Mouse (Mus musculus): Measurements from ENCODE around the gene Ppp1r32. TPM values are rescaled to one million over a fixed set of nuclear protein-coding genes. Genes with fewer than 3 reads are reported as not detected.

Gene Ppp1r32
- total RNA-seq, 2 experiments from 2014 or later = not detected

DNA sequence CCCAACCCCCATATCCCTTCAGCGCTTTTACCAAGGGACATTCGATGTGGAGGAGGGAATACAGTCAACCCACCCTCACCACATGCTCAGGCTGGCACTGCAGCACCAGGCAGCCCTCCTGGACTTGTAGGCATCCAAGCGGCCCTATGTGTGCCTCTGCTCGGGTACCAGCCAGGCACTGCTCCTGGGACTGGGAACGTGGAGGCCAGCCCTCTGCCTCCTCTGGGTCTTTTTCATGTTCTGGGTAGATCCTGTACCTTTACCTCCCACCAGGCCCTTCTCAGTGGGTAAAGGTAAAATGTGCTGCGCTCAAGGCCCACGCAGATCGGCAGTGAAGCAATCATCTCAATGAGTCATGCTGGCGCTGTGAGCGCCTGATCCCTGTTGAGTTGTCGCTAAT, 22.8 kb downstream of the Ppp1r32 start:
- ATAC-seq (replicated peaks; ENCODE audit: poor library complexity) = no peak

GRCm38 (mm10) chr19:10458096-10458495, 24.6 kb downstream of the Ppp1r32 start:
- ATAC-seq (replicated peaks; ENCODE audit: poor library complexity) = peak; percentile 24

- peak; percentile 38; the same call in 1 of the 2 replicates for ATAC-seq (replicated peaks; ENCODE audit: poor library complexity)
Observed at GRCm38 (mm10) chr19:10457484-10457800, 25.3 kb downstream of the Ppp1r32 start.

GRCm38 (mm10) chr19:10456752-10457483, 25.8 kb downstream of the Ppp1r32 start, which contains the start of gene Lrrc10b:
Lrrc10b (minus strand) TSS chr19:10457473.
- peak; percentile 61 for ATAC-seq (replicated peaks; ENCODE audit: poor library complexity)

DNA sequence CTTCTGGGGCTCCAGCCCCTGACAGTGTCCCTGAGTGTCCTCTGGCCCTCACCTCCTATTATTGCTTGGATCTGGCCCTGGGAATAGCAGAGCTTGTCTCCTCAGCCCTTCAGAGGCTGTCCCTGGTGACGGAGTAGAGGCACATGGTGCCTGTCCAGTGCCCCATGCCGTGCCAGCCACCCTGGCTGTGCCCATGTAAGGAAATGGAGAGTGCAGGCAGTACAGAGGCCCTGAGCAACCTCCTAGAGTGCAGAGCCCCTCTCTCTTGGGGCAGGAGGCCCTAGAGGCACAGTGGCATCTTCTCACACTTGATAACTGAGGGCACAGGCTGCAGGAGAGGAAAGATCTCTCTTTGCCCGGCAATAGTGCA, 27.3 kb downstream of the Ppp1r32 start:
- ATAC-seq (replicated peaks; ENCODE audit: poor library complexity) = no peak

- ATAC-seq (replicated peaks; ENCODE audit: poor library complexity) = no peak
Observed at GRCm38 (mm10) chr19:10454718-10455436, 27.9 kb downstream of the Ppp1r32 start.

DNA sequence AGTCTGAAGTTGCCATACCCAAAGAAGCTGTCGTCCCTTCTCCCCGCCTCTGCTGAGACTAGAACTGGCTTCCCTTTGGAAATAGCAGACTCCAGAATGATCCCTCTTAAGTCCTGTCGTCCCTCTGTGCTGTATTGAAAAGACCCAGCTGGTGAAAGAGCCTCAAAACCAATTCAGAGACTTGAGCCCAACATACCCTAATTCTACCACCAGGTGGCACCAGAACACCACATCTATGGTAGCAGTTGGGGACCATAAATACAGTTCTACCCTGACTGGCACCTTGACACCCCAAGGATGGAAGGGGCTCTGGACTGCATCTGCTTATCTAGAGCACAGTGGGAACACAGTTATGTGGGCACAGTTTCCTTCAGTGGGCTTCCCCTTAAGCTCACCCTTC, 33.0 kb downstream of the Ppp1r32 start:
- peak; percentile 82 for ATAC-seq (replicated peaks; ENCODE audit: poor library complexity)

GRCm38 (mm10) chr19:10449190-10449589, 33.5 kb downstream of the Ppp1r32 start:
- no peak for ATAC-seq (replicated peaks; ENCODE audit: poor library complexity)

- no peak for ATAC-seq (replicated peaks; ENCODE audit: poor library complexity)
Observed at GRCm38 (mm10) chr19:10448275-10448674, 34.5 kb downstream of the Ppp1r32 start.

GRCm38 (mm10) chr19:10444685-10445369, 37.9 kb downstream of the Ppp1r32 start:
- ATAC-seq (replicated peaks; ENCODE audit: poor library complexity) = 0 out of 2 replicates have a peak, but pooled peaks have one; percentile 29

DNA sequence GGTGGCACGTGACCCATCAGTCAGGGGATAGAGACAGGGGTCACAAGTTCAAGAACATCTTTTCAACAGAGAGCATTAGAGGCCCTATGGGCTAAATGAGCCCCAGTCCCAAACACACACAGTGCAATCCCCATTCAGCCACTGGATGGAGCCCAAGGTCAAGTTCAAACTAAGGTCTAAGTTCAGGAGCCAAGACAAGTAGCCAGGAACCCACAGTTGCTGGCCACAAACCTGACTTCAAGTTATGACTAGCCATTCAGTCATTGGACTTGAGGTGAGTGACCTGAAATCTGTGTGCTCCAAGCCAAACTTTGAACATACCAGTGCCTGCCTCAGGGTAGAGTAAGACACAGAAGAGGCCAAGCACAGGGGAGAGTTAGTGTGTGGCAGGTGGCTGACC, 45.2 kb downstream of the Ppp1r32 start:
- ATAC-seq (replicated peaks; ENCODE audit: poor library complexity) = peak; percentile 57; the same call in 1 of the 2 replicates

GRCm38 (mm10) chr19:10436726-10437125, 46.0 kb downstream of the Ppp1r32 start:
- ATAC-seq (replicated peaks; ENCODE audit: poor library complexity) = no peak

DNA sequence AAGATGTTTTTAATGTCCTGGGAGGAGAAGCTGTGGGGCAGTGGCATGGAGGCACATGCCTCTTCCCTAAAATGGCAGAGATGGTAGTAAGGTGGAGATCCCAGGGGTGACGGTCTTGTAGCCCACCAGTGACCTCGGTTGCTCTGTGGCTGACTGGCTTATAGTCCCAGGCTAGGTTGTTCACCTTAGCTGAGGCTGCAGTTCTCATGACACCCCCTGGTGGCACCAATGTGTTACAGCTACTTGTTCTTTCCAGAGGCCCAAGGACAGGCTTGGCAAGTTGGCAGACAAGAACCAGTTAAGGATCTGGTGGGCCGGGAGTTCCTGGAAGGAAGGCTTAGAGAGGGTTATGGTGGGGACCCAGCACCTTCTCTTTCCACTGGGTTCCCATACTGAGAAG, 46.8 kb downstream of the Ppp1r32 start:
- peak; percentile 85 for ATAC-seq (replicated peaks; ENCODE audit: poor library complexity)

DNA sequence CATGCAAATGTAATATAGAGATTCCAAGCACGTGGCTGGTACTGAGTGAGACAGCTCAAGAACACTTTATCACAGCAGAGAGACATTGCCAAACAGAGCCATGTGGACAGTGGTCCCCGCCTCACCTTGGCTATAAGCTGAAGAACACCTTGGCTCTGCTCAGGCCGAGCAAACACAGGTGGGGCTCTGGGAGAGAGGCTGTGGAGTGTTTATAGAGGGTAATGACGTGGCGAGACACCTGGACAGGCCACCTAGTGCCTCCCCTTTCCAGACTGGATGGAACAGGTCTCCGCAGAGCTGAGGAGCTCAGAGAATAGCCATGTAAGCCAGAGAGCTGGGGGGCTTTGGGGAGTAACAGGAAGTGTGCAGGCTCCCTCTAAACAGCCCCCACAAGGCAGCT, 47.8 kb downstream of the Ppp1r32 start:
- no peak for ATAC-seq (replicated peaks; ENCODE audit: poor library complexity)

DNA sequence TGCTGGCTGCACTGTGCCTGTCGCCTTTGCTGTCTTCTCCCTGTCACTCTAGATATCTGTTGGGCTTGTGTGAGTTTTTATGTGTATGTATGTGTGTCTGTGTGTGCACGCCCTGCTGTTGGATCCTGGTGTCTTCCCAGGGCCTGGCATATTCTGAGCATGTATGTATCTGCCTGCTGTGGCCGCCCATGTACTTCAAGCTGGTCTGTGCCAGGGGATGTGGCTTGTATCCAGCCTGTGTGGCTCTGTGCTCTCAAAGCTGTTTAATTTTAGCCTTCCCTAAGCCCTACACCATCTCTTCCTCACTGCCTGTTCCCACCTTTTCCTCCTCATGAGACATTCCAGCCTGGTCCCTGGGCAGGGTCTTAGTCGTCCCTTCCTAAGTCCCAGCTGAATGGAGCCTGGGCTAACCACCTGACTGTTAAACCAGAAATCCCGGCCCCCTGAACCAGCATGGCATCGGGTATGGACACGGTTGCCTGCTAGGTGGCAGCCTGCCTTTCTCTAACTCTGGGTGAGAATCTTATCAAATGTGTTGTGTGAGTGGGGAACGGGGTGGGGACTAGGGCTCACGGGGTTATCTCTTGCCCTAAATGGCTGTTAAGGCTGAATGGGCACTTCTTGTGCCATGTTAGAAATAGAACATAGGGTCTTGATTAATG, 48.7 kb downstream of the Ppp1r32 start:
- no peak for ATAC-seq (replicated peaks; ENCODE audit: poor library complexity)

- no peak for ATAC-seq (replicated peaks; ENCODE audit: poor library complexity)
Observed at GRCm38 (mm10) chr19:10433225-10433624, 49.5 kb downstream of the Ppp1r32 start.

DNA sequence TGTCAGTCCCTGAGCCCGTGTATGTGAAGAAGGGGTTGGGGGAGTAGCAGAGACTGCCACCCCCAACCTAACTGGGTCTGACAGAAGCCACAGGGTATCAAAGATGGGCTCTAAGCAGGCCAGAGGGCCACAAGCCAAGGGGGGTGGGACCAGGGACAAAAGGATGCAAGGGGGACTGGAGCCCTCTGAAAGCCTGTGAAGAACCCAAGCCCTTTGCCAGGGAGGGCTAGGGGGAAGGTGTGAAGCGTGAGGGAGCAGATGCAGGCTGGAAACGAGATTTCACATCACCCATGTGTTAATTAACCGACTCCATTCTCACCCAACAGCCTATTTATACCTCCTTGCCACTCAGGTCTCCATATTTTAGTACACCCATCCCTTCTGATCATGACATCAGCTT, 50.9 kb downstream of the Ppp1r32 start:
- ATAC-seq (replicated peaks; ENCODE audit: poor library complexity) = no peak

DNA sequence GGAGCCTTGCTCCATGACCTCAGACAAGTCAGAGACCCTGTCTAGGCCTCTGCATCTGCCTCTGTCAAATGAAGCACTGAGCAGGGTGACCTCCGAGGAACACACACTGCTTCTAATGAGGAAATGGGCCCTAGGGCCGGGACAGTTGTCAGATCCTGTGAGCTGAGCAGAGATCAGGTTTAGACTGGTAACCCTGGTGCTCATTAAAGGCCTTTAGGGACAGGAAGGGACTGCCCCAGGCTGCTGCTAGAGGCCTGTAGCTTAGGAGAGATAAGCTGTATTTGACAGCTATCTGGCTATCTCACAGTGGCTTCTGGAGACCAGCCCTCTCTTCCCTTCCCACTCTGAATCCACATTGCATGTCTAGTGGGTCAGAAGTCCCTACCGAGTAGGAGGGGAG, 51.3 kb downstream of the Ppp1r32 start:
- ATAC-seq (replicated peaks; ENCODE audit: poor library complexity) = no peak

DNA sequence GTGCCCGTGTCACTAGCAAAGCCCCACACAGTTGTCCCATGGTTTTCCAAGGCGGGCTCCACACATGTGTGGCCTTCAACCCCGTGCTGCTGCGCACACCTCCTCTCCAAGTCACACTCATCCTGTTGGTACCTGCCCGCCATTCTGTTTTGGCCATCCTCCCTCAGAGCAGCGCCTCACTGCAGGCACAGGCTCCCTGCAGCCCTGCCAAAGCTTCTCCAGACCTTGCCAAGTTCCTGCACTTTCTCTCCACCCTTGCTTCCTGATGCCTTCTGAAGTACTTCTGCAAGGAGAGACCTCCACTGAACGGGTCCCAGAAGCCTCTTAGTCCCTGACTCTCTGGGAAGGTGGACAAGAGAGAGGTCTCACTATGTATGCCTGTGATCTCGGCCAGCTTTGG, 53.4 kb downstream of the Ppp1r32 start:
- ATAC-seq (replicated peaks; ENCODE audit: poor library complexity) = no peak

GRCm38 (mm10) chr19:10427431-10427830, 55.3 kb downstream of the Ppp1r32 start:
- ATAC-seq (replicated peaks; ENCODE audit: poor library complexity) = no peak

- no peak for ATAC-seq (replicated peaks; ENCODE audit: poor library complexity)
Observed at GRCm38 (mm10) chr19:10426793-10427192, 55.9 kb downstream of the Ppp1r32 start.
